Mouse (Mus musculus) thymus, adult 18-20 months (tissue): ENCODE results near the gene Ap1m1.

ENCODE experiments used
- DNase-seq, 2 experiments: peaks; one replicate each; pipeline ENCODE4 v3.0.0; 2022; ENCODE audit warnings: mixed read lengths in 2 of 2

Gene Ap1m1

DNA sequence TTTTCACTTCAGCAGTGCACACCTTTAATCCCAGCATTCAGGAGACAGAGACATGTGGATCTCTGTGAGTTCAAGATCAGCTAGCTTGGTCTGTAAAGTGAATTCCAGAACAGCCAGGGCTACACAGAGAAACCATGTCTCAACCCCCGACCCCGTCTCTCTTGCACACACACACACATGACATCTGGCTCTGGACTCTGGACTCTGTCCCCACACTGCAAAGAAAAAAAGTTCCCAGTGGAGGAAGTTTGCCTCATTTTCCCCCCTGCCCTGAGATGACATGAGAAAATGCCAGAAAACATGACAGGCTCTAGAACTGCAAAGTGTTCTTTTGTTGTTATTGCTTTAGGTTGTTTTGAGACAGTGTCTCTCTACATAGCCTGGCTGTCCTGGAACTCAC is 20.0 kb downstream of the Ap1m1 start:
- no peak for DNase-seq

DNA sequence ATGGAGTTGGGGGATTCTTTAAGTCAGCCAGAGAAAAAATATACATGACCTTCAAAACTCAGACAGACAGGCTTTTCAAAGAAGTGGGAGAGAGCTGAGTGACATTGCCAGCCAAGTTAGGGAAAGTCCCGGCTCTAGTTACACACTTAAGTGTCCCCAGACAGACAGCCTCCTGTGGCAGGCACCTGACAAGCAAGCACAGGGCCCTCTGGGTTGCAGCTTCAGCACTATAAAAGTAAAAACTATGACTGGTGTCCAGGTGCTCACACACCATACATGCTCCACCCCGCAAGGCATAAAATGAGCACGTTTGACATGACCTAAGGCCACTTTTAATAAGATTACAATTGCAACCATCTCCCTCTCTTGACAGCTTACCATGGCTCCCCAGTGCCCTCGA is 20.8 kb downstream of the Ap1m1 start:
- DNase-seq, result no peak

DNA sequence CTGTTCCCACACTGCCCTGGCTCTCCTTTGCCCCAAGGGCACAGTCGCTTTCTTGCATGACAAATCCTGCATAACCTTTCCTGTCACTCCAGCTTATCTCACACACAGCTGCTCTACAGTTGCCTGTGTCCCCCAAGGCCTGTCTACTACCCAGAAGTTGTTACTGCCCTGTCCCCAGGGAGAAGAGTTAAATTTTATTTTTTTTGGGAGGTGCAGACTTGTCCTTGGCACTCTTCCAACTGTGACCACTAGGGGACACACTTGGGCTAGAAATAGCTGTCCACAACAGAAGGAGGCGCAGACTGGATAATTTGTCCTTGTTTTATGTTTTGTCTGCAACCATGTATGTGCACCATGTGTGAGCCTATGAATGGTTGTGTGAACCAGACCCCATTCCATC is 21.2 kb downstream of the Ap1m1 start:
- DNase-seq, result peak in 1 of 2 experiments; percentile 53

DNA sequence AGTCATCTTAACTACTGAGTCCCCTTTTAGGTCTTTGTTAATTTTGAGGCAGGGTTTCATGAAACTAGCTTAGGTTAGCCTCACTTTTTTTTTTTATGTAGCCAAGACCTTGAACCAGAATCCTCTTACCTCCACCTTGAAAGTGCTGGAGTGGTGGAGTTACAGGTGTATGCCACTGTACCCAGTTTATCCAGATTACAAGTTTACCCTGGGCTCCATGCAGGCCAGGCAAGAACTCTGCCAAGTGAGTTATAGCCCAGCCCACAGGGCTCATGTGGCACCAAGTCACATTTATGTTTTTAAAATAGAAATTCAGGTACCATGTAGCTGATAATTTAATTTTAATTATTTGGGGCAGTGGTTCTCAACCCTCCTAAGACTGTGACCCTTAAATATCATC is 21.6 kb downstream of the Ap1m1 start:
- no peak for DNase-seq

DNA sequence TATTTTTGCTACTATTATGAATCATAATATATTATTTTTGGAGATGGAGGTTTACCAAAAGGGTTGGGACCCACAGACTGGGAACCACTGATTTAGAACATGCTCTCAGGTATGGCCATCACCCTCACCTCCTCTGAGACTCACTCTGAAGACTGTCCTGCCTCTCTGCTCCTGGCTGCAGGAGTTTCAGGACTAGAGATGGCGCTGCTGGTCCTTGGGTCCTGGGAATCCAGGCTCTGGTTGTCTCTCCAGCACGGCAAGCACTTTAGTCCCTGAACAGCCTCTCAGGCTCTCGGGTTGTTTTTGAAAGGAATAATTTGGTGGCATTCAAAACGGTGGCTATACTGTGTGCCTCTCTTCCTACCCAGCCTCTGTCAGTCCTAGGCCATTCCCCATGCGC is 22.1 kb downstream of the Ap1m1 start:
- DNase-seq, result no peak

DNA sequence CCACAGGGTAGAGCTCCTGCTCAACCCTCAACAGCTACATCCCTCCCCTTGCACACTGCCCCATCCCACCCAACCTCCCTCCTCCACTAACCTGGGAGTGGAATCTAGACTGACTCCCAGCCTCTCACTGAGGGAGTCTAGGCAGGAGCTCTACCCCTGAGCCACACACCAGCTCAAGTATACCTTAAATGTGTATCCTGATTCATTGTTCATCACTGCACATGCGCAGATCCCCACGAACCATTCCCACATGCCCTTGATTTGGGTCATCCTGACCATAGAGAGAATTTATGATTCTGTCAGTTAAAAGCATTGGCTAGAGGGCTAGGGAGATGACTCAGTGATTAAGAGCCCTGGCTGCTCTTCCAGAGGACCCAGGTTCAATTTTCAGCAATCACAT is 22.9 kb downstream of the Ap1m1 start:
- DNase-seq, result no peak

DNA sequence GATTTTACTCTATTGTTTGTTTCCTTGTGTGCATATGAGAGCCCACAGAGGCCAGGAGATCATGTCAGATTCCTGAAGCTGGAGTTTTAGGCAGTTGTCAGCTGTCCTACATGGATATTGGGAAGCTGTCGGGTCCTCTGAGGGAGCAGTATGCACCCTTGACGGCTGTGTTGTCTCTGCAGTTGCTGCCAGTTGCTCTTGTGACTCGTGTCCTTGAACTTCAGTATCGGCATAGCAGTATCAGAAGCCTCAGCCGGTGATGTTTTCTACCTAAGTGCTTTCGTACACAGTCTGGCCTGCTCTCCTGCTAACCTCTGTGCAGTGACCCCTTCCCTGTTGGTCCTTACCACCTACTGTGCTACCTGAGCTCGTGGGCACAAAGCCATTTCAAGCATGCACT is 23.6 kb downstream of the Ap1m1 start:
- no peak for DNase-seq

DNA sequence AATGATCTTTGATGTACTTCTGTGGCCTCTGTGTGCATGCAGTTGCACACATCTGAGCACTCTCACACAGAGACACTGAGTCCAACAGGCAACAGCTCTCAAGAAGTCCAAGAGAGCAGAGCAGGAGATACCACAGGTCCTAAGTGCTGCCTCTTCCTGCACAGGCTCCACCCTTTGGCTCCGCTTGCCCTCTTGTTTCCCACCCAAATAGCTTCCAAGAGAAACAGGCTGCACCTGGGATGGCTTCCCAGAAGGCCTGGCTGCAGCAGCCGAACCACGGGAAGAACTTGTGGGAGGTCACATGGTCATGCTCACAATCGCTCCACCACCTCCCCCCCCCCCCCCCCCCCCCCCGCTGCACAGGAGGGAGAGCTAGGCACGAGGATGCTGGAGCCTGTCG is 25.5 kb downstream of the Ap1m1 start:
- DNase-seq, result no peak

DNA sequence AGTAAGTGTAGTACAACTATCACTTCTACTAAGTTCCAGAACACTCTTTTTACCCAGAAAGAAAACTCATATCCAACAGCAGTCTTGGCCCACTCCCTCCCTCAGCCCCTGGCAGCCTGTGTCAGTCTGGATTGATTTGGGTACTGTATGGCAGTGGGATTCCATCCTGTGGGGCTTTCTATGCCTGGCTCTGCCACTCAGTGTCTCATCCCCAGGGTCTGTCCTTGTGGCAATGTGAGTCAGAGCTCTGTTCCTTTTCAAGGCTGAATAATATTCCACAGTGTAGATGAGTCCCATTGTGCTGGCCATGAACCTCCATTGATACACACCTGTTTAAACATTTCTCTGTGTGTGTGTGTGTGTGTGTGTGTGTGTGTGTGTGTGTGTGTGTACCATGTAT is 26.9 kb downstream of the Ap1m1 start:
- DNase-seq, result no peak

DNA sequence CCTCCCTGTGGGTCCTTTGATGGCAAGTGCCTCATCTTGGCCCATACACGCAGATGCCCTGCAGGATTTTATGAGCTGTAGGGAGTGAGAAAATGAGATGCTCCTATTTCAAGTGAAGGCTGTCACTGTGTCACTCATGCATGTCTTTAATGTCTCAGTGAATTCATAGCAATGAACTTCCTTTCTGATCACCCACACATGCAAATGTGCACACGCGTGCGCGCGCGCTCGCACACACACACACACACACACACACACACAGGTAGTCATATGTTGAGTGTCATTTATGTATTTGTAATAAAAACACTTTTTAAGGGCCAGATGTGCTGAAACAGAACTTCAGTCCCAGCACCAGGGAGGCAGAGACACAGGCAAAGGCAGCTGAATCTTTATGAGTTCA is 27.3 kb downstream of the Ap1m1 start:
- no peak for DNase-seq

DNA sequence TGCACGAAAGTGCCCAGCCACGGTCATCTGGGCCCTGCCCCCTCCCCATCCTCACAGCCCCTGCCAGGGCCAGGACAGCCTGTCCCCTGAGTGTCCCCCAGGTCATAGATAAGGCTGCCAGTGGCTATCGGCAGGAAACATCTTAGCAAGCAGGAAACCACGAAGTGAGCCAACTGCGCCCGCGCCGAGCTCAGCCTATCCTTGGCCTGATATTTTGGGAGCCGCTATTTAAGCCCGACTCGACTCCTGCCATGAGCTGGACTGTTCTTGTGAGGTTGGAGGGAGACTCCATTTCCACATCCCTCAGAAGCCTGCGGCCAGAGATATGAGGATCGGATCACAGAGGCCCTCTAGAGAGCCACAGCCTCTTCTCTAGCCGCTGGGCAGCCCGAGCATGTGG is 28.5 kb downstream of the Ap1m1 start:
- no peak for DNase-seq

DNA sequence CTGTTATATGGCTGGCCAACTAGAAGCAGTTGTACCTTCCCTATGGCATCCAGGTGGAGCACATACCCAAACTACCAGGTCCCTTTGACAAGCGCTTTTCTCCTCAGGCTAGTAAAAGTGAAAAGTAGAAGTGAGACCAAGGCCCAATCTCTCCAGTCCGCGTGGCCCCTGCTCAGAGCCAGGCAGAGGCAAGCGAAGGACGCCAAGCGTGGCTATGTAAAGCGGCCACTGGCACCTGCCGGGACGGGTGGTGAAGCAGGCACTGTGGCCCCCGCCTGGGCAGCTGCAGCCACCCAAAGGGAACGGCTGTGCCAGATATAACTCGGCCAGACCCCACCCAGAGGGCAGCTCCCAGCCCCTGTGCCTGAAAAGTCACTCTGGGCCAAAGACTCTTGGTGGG is 30.8 kb downstream of the Ap1m1 start:
- no peak for DNase-seq

DNA sequence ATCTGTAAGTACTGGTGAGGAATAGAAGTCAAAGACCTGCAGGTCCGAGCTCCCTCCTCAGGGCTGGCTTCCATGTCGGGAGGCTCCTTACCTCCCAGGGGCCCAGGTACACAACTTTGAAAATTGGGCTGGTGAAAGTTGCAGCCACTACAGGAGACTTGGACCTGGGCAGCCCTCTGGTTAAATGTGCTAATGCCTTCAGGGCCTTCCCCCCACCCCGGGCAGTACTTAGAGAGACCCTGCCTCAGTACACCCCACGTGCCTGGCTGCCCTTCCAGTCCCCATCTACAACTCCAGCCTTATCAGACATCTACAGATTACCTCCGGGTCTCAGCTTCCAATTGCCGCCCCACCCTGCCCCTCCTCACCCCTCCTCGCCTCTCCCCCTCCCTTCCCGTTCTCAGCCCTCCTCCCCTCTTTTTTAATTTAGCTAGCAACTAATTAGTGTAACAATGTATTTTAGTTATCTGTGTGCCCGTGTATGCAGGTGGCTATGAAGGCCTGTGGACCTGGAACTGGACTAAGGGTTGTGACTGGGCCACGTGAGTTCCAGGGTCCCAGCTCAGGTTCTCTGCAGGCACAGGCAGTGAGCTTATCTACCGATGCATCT is 31.3 kb downstream of the Ap1m1 start:
- no peak for DNase-seq

DNA sequence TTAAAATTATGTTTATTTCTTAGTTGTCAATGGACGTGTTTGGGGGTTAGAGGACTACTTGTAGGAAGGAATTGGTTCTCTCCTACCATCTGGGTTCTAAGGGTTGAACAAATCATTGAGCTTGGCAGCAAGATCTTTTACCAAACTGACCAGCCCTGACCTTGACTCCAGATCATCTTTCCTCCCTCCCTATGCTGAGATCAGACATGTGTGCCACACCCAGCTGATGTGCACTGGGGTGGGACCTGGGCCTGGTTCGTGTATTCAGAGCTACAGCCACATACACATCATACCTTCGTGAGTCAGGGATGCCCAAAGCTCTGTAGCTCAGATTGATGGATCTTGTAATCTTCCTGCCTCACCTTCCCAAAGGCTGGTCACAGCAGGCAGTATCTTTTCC is 31.9 kb downstream of the Ap1m1 start:
- DNase-seq, result no peak

DNA sequence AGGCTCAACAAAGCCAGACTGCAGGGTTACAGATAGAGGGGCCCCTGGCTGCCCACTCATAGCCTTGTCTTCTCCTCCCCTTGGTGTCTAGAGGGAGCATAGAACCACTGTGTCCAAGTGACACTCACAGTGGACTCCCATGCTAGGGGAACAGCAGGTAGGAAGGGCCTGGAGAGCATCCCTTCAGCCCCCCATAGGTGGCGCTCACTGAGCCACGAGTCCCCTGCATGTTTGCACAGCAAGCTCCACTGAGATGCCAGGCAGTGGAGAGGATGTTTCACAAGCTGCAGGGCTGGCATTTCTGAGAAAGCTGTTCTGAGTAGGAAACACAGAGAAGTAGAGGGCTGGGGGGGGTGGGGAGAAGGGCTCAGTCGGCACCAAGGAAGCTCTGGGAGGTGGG is 32.5 kb downstream of the Ap1m1 start:
- DNase-seq, result peak; percentile 70 to 79

DNA sequence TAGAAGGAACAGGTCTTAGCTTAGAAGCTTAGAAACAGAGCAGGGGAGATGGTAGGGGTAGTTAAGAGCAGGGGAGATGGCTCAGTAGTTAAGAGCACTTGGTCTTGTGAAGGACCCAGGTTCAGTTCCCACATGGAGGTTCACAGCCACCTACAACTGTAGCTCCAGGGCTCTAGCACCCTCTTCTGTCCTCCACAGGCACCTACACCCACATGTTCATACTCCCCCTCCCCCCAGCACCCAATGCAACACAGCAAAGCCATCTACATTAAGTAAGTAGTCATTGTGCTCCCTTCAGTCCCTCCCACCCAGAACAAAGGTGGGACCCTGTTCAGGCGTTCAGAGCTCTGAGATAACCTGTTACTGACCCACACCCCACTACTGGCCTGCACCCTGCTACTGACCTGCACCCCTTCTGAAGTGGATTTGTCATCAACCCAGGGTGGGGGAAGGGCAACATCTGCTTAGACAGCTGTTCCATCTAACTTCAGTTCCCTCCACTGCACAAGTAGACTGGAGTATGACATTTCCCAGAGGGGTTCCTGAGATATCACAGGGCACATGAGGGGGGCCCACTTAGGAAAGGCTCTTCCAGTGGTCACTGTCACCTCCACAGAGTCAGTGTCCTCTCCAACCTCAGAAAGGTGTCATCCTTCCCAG is 33.4 kb downstream of the Ap1m1 start:
- no peak for DNase-seq

DNA sequence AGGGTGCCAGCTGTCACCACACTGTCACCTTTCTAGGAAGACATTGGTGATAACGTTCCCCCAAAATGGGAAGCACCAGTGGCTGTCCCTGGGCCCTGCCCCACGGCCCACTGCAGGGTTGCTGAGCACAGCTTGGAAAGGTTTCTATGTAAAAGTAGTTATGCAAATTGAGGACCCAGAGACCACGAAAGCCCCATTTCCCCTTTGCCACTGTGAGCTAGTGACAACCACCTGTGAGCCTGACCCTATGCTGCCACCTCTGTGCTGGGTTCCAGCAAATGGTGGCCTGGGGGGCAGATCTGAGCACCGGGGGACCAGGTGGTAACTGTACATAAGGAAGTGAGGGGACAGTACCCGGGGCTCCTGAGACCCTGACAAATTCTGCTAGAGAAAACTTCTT is 34.0 kb downstream of the Ap1m1 start:
- DNase-seq, result no peak

DNA sequence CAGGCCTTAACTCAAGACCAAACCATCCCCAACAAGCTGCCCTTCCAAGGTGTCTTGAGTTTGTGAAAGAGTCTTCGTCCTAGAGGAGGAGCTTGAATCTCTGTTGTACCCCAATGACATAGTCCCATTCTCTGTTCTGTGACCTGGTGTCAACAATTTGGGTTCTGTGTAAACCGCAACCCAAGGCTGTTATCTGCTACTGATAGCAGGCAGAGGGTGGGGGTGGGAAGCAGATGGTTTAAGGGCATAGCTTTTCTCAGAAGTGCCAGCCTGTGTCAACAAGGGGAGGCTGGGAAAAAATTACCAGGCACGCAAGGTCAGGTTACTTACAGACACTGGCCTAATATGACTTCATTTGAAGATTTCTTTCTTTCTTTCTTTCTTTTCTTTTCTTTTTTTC is 37.4 kb downstream of the Ap1m1 start:
- no peak for DNase-seq

DNA sequence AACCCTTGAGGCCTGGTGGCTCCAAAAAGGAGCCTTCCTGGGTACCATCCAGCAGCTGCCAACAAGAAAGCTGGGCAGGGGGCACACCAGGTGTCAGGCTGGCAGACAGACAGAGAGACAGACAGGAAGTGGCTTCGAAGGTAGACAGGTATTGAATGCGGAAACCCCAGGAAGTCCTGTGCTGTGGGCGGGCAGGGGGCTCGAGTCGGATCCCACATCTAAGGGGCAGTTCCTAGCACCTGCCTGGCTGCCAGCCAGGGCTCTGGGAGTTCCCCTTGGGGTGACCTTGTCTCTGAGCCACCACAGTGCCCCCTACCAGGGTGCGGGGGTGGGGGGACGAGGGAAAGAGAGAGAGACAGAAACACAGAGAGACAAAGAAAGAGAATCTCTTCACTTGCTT is 39.3 kb downstream of the Ap1m1 start:
- peak; percentile 85 to 95 for DNase-seq

DNA sequence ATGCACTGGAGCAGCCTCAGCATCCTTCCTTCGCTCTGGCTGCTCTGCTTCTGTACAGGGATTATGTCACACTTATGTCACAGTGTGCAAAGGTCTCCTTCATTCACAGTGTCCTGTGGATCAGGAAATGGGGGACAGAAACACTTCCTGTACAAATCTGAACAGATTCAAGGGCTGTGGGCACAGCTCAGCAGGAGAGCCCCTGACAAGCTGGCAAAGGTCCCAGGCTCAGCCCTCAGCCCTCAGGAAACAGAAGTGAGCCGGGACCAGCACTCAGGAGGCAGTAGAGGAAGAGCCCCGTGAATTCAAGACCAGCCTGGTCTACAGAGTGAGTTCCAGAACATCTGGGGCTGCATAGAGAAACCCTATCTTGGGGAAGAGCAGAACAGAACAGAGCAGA is 41.8 kb downstream of the Ap1m1 start:
- DNase-seq, result no peak

DNA sequence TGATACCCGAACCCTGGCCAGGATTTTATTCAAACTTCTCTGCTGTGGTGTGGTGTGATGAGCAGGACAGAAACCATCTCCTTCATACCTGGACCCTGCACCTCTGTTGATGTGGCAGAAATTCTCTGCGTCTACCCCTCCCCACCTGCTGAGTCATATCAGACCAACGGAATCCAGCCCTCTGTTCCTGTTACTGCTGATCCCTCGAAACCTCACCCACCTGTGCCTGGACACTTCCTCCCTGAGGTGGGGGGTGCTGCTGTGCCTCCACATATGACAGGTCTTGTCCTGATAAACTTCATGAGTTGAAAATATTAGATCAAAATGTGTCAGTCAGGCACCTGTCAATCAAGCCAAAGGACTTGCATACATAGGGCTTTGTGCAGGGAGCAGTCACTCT is 45.5 kb downstream of the Ap1m1 start:
- no peak for DNase-seq

DNA sequence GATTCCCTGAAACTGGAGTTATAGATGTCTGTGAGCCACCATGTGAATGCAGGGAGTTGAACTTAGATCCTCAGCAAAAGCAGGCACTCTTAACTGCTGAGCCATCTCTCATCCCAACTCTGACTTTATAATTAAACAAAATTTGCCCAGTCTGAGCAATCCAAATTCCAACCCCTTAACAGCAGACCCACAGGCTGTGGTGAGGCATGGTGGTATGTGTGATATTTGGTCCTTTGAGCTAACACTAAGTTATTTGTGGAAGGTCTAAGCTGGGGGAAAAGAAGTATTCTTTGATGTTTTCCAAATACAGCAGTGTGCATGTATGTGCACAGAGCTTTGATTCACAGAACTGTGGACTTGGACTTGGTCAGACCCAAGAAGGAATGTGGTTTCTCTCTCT is 49.2 kb downstream of the Ap1m1 start:
- DNase-seq, result no peak

DNA sequence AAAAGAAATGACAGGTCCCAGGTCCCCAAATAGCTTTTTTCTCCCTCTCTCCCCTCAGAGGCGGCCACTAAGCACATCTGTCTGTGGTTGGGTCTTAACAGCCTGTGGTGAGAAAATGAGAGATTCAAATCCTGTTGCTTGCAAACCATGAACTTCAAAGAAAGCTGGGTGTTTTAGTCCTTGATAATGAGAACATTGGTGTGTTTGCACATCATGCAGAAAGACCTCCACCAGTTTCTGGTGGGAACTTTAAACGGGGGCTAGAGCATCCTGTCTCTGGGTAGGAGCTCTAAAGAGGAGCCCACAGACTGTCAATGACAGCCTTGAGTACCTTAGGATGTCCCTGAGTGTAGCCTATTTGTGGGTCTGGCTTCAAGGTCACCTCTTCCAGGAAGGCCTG is 51.3 kb downstream of the Ap1m1 start:
- DNase-seq, result no peak

DNA sequence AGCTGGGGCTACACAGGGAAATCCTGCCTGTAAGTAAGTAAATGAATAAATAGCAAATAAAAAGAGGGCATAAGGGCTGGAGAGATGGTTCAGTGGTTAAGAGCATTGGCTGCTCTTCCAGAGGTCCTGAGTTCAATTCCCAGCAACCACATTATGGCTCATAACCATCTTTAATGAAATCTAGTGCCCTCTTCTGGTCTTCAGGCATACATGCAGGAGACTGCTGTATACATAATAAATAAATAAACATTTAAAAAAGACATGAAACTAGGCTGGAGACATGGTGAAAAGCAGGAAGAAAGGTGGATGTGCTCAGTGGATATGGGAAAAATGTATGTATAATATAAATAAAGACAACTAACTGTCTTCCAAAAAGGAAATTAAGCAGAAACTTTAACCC is 53.5 kb downstream of the Ap1m1 start:
- no peak for DNase-seq

DNA sequence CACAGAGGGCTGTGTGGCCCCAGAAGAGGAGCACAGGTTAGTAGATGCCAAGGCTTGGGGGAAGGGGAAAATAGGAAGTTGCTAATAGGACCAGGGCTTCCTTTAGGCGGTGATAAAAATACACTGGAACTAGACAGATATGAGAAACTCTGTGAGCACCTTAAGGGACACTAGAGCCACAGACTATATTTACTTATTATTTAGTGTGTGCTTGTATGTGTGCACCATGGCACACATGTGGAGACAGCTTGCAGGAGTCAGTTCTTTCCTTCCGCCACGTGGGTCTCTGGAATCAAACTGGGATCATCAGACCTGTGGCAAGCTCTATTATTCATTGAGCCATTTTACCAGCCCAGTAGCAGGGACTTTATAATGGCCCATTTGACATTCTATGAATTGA is 55.3 kb downstream of the Ap1m1 start:
- DNase-seq, result no peak
